Mouse (Mus musculus) heart, postnatal 10 days (tissue): ENCODE measurements around the gene Mpped1. TPM values are rescaled to one million over a fixed set of nuclear protein-coding genes. Genes with fewer than 3 reads are reported as not detected.

Experiments used
- DNase-seq, 2 experiments: peaks; one replicate each; pipeline ENCODE4 v3.0.0; 2021
- intact Hi-C: fragments of 180-260 bp; cut with DNase I; formaldehyde crosslinking; loops from one replicate; pipeline ENCODE4 v1.15.1; 2025
- total RNA-seq, 2 experiments: library from RNA; stranded (reverse); gene quantifications; 2 replicates each; pipeline ENCODE4 v1.2.3; 2021

Mpped1 gene
- total RNA-seq: under 1 TPM in 1 of 2 experiments, not detected in 1; 0.14 TPM

GRCm38 (mm10) chr15:83779387-83779786, at the start of gene Mpped1:
Gene Mpped1 (plus strand): TSS chr15:83779467.
- intact Hi-C loops: no loop called here

GRCm38 (mm10) chr15:83740676-83741422, 38.4 kb upstream of the Mpped1 start:
- intact Hi-C loops: no loop called here
- DNase-seq: peak; percentile 50 to 53

More at GRCm38 (mm10) chr15:83779387-83779786, at the start of gene Mpped1:
- no peak for DNase-seq

GRCm38 (mm10) chr15:83742018-83742417, 37.2 kb upstream of the Mpped1 start:
- intact Hi-C loops: no loop called here
- DNase-seq: peak; percentile 32 to 40

GRCm38 (mm10) chr15:83746311-83746710, 33.0 kb upstream of the Mpped1 start:
- DNase-seq: no peak
- intact Hi-C loops: no loop called here

- no peak for DNase-seq
Measured at GRCm38 (mm10) chr15:83748986-83749385, 30.3 kb upstream of the Mpped1 start.

GRCm38 (mm10) chr15:83749436-83749835, 29.8 kb upstream of the Mpped1 start:
- intact Hi-C loops: no loop called here

More at GRCm38 (mm10) chr15:83748986-83749385, 30.3 kb upstream of the Mpped1 start:
- intact Hi-C loops: no loop called here

GRCm38 (mm10) chr15:83756742-83757141, 22.5 kb upstream of the Mpped1 start:
- intact Hi-C loops: loop anchor here (1.0 to 2.0 kb wide), 2 partner anchors 30 to 122 kb away; no protein-coding TSS in a partner anchor
- peak in 1 of 2 experiments; percentile 54 for DNase-seq

More at GRCm38 (mm10) chr15:83749436-83749835, 29.8 kb upstream of the Mpped1 start:
- DNase-seq: no peak

- intact Hi-C loops: loop anchor here (1.0 kb wide), 1 partner anchor 95 kb away; no protein-coding TSS in a partner anchor
- no peak for DNase-seq
Measured at GRCm38 (mm10) chr15:83758958-83759357, 20.3 kb upstream of the Mpped1 start.

- intact Hi-C loops: loop anchor here (1.0 kb wide), 1 partner anchor 294 kb away; no protein-coding TSS in a partner anchor
- peak in 1 of 2 experiments; percentile 53 for DNase-seq
Measured at GRCm38 (mm10) chr15:83760683-83761082, 18.6 kb upstream of the Mpped1 start.

GRCm38 (mm10) chr15:83761512-83761911, 17.8 kb upstream of the Mpped1 start:
- no peak for DNase-seq
- intact Hi-C loops: no loop called here

GRCm38 (mm10) chr15:83765388-83766029, 13.8 kb upstream of the Mpped1 start:
- no peak for DNase-seq
- intact Hi-C loops: no loop called here

- intact Hi-C loops: no loop called here
Measured at GRCm38 (mm10) chr15:83771346-83772053, 7.8 kb upstream of the Mpped1 start.

GRCm38 (mm10) chr15:83772460-83772859, 6.8 kb upstream of the Mpped1 start:
- peak; percentile 72 to 78 for DNase-seq
- intact Hi-C loops: no loop called here

More at GRCm38 (mm10) chr15:83771346-83772053, 7.8 kb upstream of the Mpped1 start:
- DNase-seq: no peak

GRCm38 (mm10) chr15:83772953-83773352, 6.3 kb upstream of the Mpped1 start:
- peak; percentile 23 to 40 for DNase-seq
- intact Hi-C loops: no loop called here

- intact Hi-C loops: no loop called here
Measured at GRCm38 (mm10) chr15:83774922-83775321, 4.3 kb upstream of the Mpped1 start.

GRCm38 (mm10) chr15:83776265-83777000, 2.8 kb upstream of the Mpped1 start:
- intact Hi-C loops: no loop called here
- DNase-seq: no peak

More at GRCm38 (mm10) chr15:83774922-83775321, 4.3 kb upstream of the Mpped1 start:
- DNase-seq: no peak

- DNase-seq: no peak
- intact Hi-C loops: no loop called here
Measured at GRCm38 (mm10) chr15:83777476-83777875, 1.8 kb upstream of the Mpped1 start.

- intact Hi-C loops: no loop called here
- DNase-seq: no peak
Measured at GRCm38 (mm10) chr15:83779855-83780740, 831 bp downstream of the Mpped1 start.

GRCm38 (mm10) chr15:83781304-83781703, 2.0 kb downstream of the Mpped1 start:
- intact Hi-C loops: no loop called here
- no peak for DNase-seq
